Mouse (Mus musculus) lung, adult 2 months (tissue): ENCODE measurements at regions not wholly inside any gene's neighbourhood (a gene's known extent, or its start where the extent isn't known, plus 50 kb on each side); places are given as distances from the start of the nearest gene placed in this dataset.

ENCODE experiments used
- DNase-seq: peaks from one replicate; pipeline ENCODE4 v3.0.0; 2022
- H3K4me1 ChIP-seq: fragments of 200-500 bp; 2 replicates; pipeline ENCODE4 v1.6.1; 2011; ENCODE audit warnings: low read length; ENCODE audit not compliant: control insufficient read depth, insufficient read depth
- H3K4me3 ChIP-seq: fragments of 200-500 bp; replicated peaks from 2 replicates; pipeline ENCODE3; 2011; ENCODE audit warnings: low read depth, mild to moderate bottlenecking, control low read depth, low read length; ENCODE audit errors: extremely low read depth
- CTCF ChIP-seq: fragments of 200-500 bp; IDR thresholded peaks from 2 replicates; pipeline ENCODE4 v1.5.1; 2011; ENCODE audit warnings: mild to moderate bottlenecking, low read length, control low read depth; ENCODE audit not compliant: insufficient read depth
- POLR2A ChIP-seq: fragments of 200-500 bp; IDR thresholded peaks from 2 replicates; pipeline ENCODE4 v1.6.1; 2011; ENCODE audit warnings: low read depth, mild to moderate bottlenecking, control low read depth, low read length, borderline replicate concordance; ENCODE audit errors: extremely low read depth
- WGBS: fragments of 180-500 bp; shearing (Covaris S2); methylation state at CpG from one replicate; pipeline ENCODE4 v1.1.7; 2018; 5-methylcytosine and 5-hydroxymethylcytosine counted together

GRCm38 (mm10) chr9:31595096-31595495, 130.8 kb upstream of the Tmem45b start:
- no peak for DNase-seq
- 78% methylated on average over 7 of the region's 7 CpGs for WGBS
- H3K4me1 ChIP-seq = no peaks in the 10 kb centered on the region
- no peak for TF ChIP-seq CTCF
- no peak for TF ChIP-seq POLR2A
- no peak overlapping the region for H3K4me3 ChIP-seq

DNA sequence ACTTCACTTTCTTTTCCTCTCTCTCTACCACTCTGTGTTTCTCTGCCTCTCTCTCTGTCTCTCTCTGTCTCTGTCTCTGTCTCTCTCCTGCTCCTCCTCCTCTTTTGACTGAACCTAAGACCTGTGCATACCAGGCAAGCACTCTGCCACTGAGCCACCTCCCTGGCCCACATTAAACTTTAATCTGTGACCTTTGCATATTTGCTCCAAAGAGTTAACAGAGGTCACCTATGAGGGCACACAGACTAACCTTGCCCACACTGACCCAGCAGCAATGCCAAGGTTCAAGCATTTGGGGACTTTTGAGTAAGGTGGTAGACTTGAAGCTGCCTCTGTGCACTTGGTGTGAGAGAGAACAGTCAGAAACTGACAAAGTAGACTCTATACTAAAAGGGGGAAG, 123.4 kb upstream of the Tmem45b start:
- DNase-seq = no peak
- Histone ChIP-seq H3K4me1 (no peaks in the 10 kb centered on the region), H3K4me3 (no peak overlapping the region)
- TF ChIP-seq POLR2A = no peak
- TF ChIP-seq CTCF = no peak

DNA sequence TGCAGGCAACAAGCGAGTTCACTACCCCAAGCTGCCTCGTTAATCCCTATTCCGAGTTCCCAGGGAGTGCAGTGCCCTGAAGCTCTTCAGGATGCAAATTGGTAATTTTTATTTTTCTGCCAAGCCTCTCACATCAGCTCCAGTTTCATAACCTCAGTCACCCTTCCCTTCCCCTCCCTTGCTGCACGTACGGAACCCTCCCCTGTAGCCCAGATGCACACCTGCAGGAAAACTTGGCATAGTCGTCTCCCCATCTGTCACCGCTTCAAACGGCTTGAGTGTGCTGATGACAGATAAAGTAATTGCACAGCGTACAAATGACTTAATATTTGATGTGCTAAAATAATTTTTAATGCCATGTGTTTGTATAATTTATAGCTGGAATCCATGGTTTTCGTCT, 119.7 kb upstream of the Tmem45b start:
- DNase-seq = no peak
- TF ChIP-seq POLR2A (no peak), CTCF (no peak)
- WGBS = 70% methylated on average over 10 of the region's 10 CpGs
- Histone ChIP-seq H3K4me1 (no peaks in the 10 kb centered on the region), H3K4me3 (no peak overlapping the region)

DNA sequence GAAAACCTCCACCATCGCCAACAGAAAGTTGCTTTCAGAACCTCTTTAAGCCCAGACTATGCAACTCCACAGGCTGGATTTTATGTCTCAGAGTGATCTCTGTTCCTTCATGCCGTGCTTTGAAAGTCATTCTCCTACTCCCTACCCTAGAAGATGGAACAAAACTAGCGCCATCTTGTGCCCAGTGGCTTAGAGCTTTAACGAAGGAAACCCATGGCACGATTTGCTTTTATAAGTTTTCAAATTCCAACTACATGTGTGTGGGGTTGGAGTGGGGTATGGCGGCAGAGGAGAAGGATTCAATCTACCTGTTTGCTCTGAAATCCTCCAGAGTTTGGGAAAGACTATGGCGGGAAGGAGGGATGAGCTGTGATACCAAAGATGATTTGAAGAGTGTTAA, 118.7 kb upstream of the Tmem45b start:
- Histone ChIP-seq H3K4me1 (no peaks in the 10 kb centered on the region), H3K4me3 (no peak overlapping the region)
- no peak for DNase-seq
- TF ChIP-seq CTCF (no peak), POLR2A (no peak)
- 74% methylated on average over 7 of the region's 7 CpGs for WGBS

GRCm38 (mm10) chr9:31578506-31579173, 114.4 kb upstream of the Tmem45b start:
- no peak for DNase-seq
- 77% methylated on average over 8 of the region's 8 CpGs for WGBS
- no peak for TF ChIP-seq CTCF
- TF ChIP-seq POLR2A = no peak
- Histone ChIP-seq H3K4me1 (no peaks in the 10 kb centered on the region), H3K4me3 (no peak overlapping the region)

DNA sequence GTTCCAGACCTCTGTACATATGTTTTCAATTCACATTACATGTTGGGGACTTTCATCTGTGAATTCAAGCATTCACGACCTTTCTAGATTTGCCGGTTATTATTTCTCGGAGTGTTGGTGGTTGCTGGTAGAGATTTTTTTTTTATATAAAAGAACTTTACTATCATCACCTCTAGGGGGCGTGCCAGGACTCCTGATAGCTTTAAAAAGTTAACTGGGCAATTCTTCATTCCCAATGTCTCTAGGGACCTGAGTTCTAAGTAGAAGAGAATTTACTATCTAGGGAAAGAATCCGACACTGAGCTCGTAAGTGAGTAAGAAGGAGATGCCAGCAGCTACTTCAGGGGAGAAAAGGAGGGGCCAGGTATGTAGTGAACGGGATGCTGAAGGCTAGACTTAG, 112.8 kb upstream of the Tmem45b start:
- TF ChIP-seq CTCF (no peak), POLR2A (no peak)
- Histone ChIP-seq H3K4me1 (no peaks in the 10 kb centered on the region), H3K4me3 (no peak overlapping the region)
- WGBS = 66% methylated on average over 7 of the region's 7 CpGs
- no peak for DNase-seq

DNA sequence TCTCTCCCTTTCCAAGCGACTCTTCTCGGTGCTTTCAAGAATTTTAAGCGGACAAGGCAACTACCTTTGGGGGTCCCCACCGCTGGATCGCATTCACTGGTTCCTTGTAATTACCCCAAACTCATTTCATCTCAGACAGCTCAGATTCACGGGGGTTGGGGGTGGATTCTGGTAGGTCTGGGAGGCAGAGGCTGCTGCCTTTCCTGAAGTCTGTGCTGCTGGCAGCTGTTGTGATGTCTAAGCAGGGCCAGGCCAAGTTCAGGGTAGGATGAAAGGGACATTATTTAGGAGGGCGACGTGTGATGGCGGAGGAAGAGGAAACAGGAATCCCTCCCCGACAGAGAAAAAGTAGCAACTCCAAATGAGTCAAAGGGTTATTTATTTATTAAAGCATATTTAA, 102.8 kb upstream of the Tmem45b start:
- Histone ChIP-seq H3K4me1 (no peaks in the 10 kb centered on the region), H3K4me3 (no peak overlapping the region)
- 64% methylated on average over 10 of the region's 10 CpGs for WGBS
- TF ChIP-seq POLR2A = no peak
- no peak for TF ChIP-seq CTCF
- no peak for DNase-seq

DNA sequence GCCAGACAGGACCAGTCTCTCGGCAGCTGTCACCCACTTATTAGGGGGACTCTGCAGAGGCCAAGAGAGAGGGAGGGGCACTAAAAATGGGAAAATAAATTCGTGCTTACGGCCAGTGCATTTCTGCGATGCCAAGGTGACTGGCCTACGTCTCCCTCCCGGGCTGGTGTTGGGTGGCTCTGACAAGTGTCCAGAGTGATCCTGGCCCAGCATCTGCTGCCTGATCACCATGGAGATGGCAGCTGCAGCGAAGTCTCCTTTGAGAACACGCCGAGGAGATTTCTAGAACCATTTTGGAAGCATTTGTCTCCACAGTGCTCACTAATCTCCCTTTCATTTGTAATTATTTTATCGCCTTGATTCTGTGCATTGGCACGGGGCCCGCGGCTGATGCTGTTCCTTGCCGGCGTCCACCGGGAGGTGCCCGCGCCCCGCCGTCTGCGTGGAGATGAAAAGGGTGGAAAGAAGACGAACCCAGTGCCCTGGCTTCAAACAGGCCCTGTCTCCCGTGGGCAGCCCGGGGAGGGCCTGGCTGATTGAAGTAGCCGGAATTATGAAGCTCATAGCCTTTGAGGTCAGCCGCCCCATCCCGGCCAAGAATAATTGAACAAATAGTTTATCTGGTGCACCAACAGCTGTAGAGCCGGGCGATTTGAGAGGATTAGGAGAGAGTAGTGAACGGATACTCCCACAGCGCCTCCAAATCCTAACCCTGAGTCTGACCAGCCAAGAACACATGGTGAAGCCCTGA, 102.2 kb upstream of the Tmem45b start:
- WGBS = 70% methylated on average over 31 of the region's 31 CpGs
- no peaks in the 10 kb centered on the region for H3K4me1 ChIP-seq
- no peak overlapping the region for H3K4me3 ChIP-seq
- TF ChIP-seq POLR2A = no peak
- TF ChIP-seq CTCF = no peak
- DNase-seq = no peak

DNA sequence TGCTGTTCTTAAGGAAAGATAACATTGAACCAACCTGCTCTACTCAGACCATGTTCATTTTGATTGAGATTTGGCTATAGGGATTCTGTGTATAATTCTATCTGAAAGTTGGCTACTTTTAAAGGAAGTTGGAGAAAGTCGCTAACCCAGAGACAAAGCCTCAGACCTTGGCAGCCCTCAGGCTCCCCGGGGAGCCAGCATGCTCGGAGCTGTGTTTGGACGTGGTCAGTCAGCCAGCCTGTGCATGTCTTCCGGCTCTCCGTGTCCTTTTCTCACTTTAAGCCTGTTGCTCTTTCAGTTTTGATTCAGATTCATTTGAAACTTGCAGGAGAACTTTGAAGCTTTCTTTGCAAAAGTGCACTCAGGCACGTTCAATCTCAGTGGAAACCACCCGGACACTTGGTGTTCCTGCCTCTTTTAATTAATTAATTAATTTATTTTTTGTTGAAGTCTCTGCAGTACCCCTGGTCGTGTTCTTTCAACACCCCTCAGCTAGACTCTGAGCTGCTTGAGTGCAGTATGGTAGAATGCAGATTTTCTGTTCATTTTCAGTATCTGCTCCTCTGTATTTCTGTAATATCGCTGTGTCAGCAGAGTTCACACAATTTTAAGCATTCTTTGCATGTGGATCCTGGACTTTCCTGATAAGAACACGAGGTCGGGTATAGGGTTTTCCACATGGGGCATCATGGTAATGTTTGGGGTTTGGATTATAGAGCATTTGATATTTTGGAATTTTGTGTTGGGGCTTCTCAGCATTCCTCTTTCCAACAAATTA, 100.9 kb upstream of the Tmem45b start:
- H3K4me1 ChIP-seq = no peaks in the 10 kb centered on the region
- no peak overlapping the region for H3K4me3 ChIP-seq
- 53% methylated on average over 12 of the region's 12 CpGs for WGBS
- TF ChIP-seq POLR2A (no peak), CTCF (no peak)
- no peak for DNase-seq

DNA sequence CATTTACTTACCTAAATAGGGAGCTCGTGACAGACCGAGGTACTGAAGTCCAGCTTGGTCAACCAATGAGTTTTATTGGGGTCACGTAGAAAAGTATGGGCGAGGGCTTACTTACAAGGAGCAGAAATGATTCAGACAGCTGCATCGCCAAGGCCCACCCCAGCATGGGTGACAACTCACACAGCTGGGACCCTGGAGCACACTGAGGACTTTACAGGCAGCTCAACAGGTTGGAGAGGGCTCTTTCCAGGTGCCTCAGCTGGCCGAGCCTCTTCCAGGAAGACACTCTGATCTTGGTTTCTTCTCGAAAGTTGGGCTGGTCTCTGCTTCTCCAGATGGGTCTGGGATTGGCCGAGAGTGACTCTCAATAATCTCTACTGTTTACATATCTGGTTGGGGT, 99.3 kb upstream of the Tmem45b start:
- 85% methylated on average over 8 of the region's 8 CpGs for WGBS
- no peaks in the 10 kb centered on the region for H3K4me1 ChIP-seq
- no peak for DNase-seq
- TF ChIP-seq CTCF = no peak
- TF ChIP-seq POLR2A = no peak
- H3K4me3 ChIP-seq = no peak overlapping the region
